Comparison of ENCODE assay signal across 8 mouse cellular contexts in genomic region chr16:13733518-13734137, GRCm38 (mm10). TPM values are rescaled to one million over a fixed set of nuclear protein-coding genes. Genes with fewer than 3 reads are reported as not detected.
DNase-seq lines count a peak whose midpoint lies in the region; ATAC-seq and TF ChIP-seq lines count a peak whose summit lies in the region.

No protein-coding gene starts in this region.

- H3K36me3 ChIP-seq in forebrain, embryonic 14.5 days (ENCODE audit: control insufficient read depth, insufficient read depth, low read length), result no peaks in the 10 kb centered on the region
- H3K36me3 ChIP-seq in forebrain, embryonic 12.5 days (replicated peaks), result no peaks in the 10 kb centered on the region
- no peaks in the 10 kb centered on the region for H3K36me3 ChIP-seq in myocyte (ENCODE audit: control insufficient read depth, insufficient read depth)
- H3K36me3 ChIP-seq in splenic B cell, adult 2 months (ENCODE audit: control insufficient read depth, insufficient read depth, low read length, poor library complexity, severe bottlenecking), result no peaks in the 10 kb centered on the region

- no peak for TF ChIP-seq POLR2A in myocyte (IDR thresholded peaks at IDR 0.05; ENCODE audit: insufficient read length, low read depth)

- no peak for ATAC-seq in forebrain, embryonic 14.5 days
- no peak; the same call in 1 of the 2 replicates for ATAC-seq in forebrain, embryonic 12.5 days (ENCODE audit: low FRiP score)

- TF ChIP-seq CTCF in left cerebral cortex, adult 2 months (IDR thresholded peaks at IDR 0.05), result peak; percentile 86

- H3K4me3 ChIP-seq in forebrain, embryonic 14.5 days (ENCODE audit: low read depth, low read length), result no peak overlapping the region
- H3K4me3 ChIP-seq in forebrain, embryonic 12.5 days (replicated peaks), result no peak overlapping the region
- no peak overlapping the region for H3K4me3 ChIP-seq in left cerebral cortex, adult 2 months
- H3K4me3 ChIP-seq in myocyte, result no peak overlapping the region

- H3K27ac ChIP-seq in forebrain, embryonic 14.5 days (ENCODE audit: low read depth, low read length), result no peak overlapping the region
- H3K27ac ChIP-seq in forebrain, embryonic 12.5 days, result no peak overlapping the region
- no peak overlapping the region for H3K27ac ChIP-seq in left cerebral cortex, adult 2 months

- H3K9ac ChIP-seq in forebrain, embryonic 14.5 days (ENCODE audit: low read length), result no peak overlapping the region
- H3K9ac ChIP-seq in forebrain, embryonic 12.5 days, result no peak overlapping the region

- H3K4me2 ChIP-seq in forebrain, embryonic 14.5 days (ENCODE audit: low read length), result no peak overlapping the region
- no peak overlapping the region for H3K4me2 ChIP-seq in forebrain, embryonic 12.5 days
- H3K4me2 ChIP-seq in myocyte (ENCODE audit: low read depth), result peak overlapping the region; percentile 39

- DNase-seq in forebrain, embryonic 14.5 days (ENCODE audit: low spot score), result peak; percentile 74
- DNase-seq in adrenal gland, postnatal 14 days, result peak; percentile 91
- peak; percentile 74 for DNase-seq in embryo, embryonic 9.5 days (ENCODE audit: extremely low spot score)
- peak; percentile 81 to 85 for DNase-seq in heart, postnatal 14 days
- DNase-seq in left cerebral cortex, adult 2 months (ENCODE audit: extremely low spot score in 1 of 2, low spot score in 2 of 2), result peak; percentile 67 to 80
- DNase-seq in splenic B cell, adult 2 months (ENCODE audit: low read depth, low spot score), result peak; percentile 70

- no peak overlapping the region for H3ac ChIP-seq in myocyte (ENCODE audit: control insufficient read depth, insufficient read length)

- WGBS in forebrain, embryonic 14.5 days, result 26% methylated on average over 9 of the region's 9 CpGs
- WGBS in forebrain, embryonic 12.5 days, result 23% methylated on average over 9 of the region's 9 CpGs

- H3K4me1 ChIP-seq in forebrain, embryonic 14.5 days (ENCODE audit: control insufficient read depth, insufficient read depth, low read length), result no peaks in the 10 kb centered on the region
- no peaks in the 10 kb centered on the region for H3K4me1 ChIP-seq in forebrain, embryonic 12.5 days

- intact Hi-C loops in heart, postnatal 14 days (cut with DNase I), result loop anchor here (5.0 to 10.0 kb wide), 4 partner anchors 91 to 619 kb away; no protein-coding TSS in a partner anchor
- intact Hi-C loops in left cerebral cortex, adult 2 months (cut with DNase I), result loop anchor here (10.0 kb wide), 1 partner anchor 619 kb away; no protein-coding TSS in a partner anchor

- H3K27me3 ChIP-seq in forebrain, embryonic 14.5 days (replicated peaks; ENCODE audit: control insufficient read depth, insufficient read depth, low read length), result no peaks in the 10 kb centered on the region
- H3K27me3 ChIP-seq in forebrain, embryonic 12.5 days, result peaks cover 7% of the 10 kb centered on the region; the same call in 1 of the 2 replicates
- H3K27me3 ChIP-seq in myocyte (ENCODE audit: control insufficient read depth, insufficient read depth, insufficient read length), result peaks cover 15% of the 10 kb centered on the region
- H3K27me3 ChIP-seq in splenic B cell, adult 2 months (ENCODE audit: control insufficient read depth, insufficient read depth, low read length, poor library complexity, severe bottlenecking), result no peaks in the 10 kb centered on the region

- H3K79me2 ChIP-seq in myocyte (ENCODE audit: control insufficient read depth, insufficient read depth), result no peaks in the 10 kb centered on the region

- no peaks in the 10 kb centered on the region for H3K9me3 ChIP-seq in forebrain, embryonic 14.5 days (replicated peaks; ENCODE audit: control insufficient read depth, low read length)
- no peaks in the 10 kb centered on the region for H3K9me3 ChIP-seq in forebrain, embryonic 12.5 days

TF ChIP-seq in myocyte, 11 proteins besides CTCF, POLR2A, EP300 and RAD21:
- TF ChIP-seq USF1 (IDR thresholded peaks at IDR 0.05; ENCODE audit: low read depth) (no peak), TCF12 (IDR thresholded peaks at IDR 0.05; ENCODE audit: insufficient read depth, poor library complexity, severe bottlenecking) (no peak)

RNA-seq across cellular contexts. Expression of gene Pla2g10, which starts 2.8 kb away (rescaled TPM):
- 0.16 TPM in 1 of 2 replicates, not detected in the other for polyA plus RNA-seq in forebrain, embryonic 14.5 days (2014; fragmentation: Nextera tagmentation; extraction: Ambion mirVana)
- 0.17 and 0.23 TPM in 2 replicates for polyA plus RNA-seq in forebrain, embryonic 12.5 days (2016; fragmentation: Nextera tagmentation; extraction: Ambion mirVana)
- total RNA-seq in adrenal gland, postnatal 14 days (2021), result not detected in 2 replicates
- not detected for total RNA-seq in heart, postnatal 14 days (2021)
- not detected for total RNA-seq in left cerebral cortex, adult 2 months (2021)
- not detected for polyA plus RNA-seq in myocyte (2012; fragmentation: generic; extraction: Trizol)

RNA-seq across cellular contexts. Expression of gene Rrn3, which starts 46.9 kb away (rescaled TPM):
- 70.7 and 76.2 TPM in 2 replicates for polyA plus RNA-seq in forebrain, embryonic 14.5 days (2014; fragmentation: Nextera tagmentation; extraction: Ambion mirVana)
- polyA plus RNA-seq in forebrain, embryonic 12.5 days (2016; fragmentation: Nextera tagmentation; extraction: Ambion mirVana), result 114 and 118 TPM in 2 replicates
- 40.4 and 43.9 TPM in 2 replicates for total RNA-seq in adrenal gland, postnatal 14 days (2021)
- total RNA-seq in heart, postnatal 14 days (2021), result 10 to 100 TPM; 35.5 to 36.8 TPM
- total RNA-seq in left cerebral cortex, adult 2 months (2021), result 10 to 100 TPM; 44.9 to 50.8 TPM
- 40.6 TPM for polyA plus RNA-seq in myocyte (2012; fragmentation: generic; extraction: Trizol)
